Mouse (Mus musculus) limb, embryonic 10.5 days (tissue): Measurements from ENCODE around the gene 5730596B20Rik. TPM values are rescaled to one million over a fixed set of nuclear protein-coding genes. Genes with fewer than 3 reads are reported as not detected.

Source experiments
- DNase-seq: peaks from one replicate; pipeline ENCODE4 v3.0.0-alpha.2; 2017; ENCODE audit warnings: low spot score
- H3K27ac ChIP-seq: fragments of 300-500 bp; sonication (generic); 2 replicates; pipeline ENCODE4 v1.5.1; 2016; ENCODE audit warnings: mild to moderate bottlenecking
- H3K27me3 ChIP-seq: fragments of 300-500 bp; sonication (generic); 2 replicates; pipeline ENCODE4 v1.6.1; 2016; ENCODE audit warnings: low read depth, mild to moderate bottlenecking; ENCODE audit not compliant: poor library complexity, severe bottlenecking
- H3K36me3 ChIP-seq: fragments of 300-500 bp; sonication (generic); 2 replicates; pipeline ENCODE4 v1.6.1; 2016; ENCODE audit warnings: mild to moderate bottlenecking, moderate library complexity
- H3K4me1 ChIP-seq: fragments of 300-500 bp; sonication (generic); 2 replicates; pipeline ENCODE4 v1.6.1; 2016
- H3K4me3 ChIP-seq: fragments of 300-500 bp; sonication (generic); 2 replicates; pipeline ENCODE4 v1.5.1; 2016; ENCODE audit warnings: mild to moderate bottlenecking, moderate library complexity
- H3K9me3 ChIP-seq: fragments of 300-500 bp; sonication (generic); replicated peaks from 2 replicates; pipeline ENCODE4 v1.6.1; 2016; ENCODE audit warnings: mild to moderate bottlenecking
- WGBS: fragments of 180-500 bp; shearing (Covaris S2); methylation state at CpG from one replicate; pipeline ENCODE4 v1.1.7; 2016; 5-methylcytosine and 5-hydroxymethylcytosine counted together
- polyA plus RNA-seq: library from polyadenylated mRNA; unstranded; fragments of >200 nt; fragmentation: Nextera tagmentation; extraction: Ambion mirVana; gene quantifications from 2 replicates; pipeline ENCODE4 v1.2.1, GENCODE M21; 2016

The 5730596B20Rik gene
- polyA plus RNA-seq, 1 experiment from 2014 or later = 1.3 TPM

- peak overlapping the region; percentile 99 for H3K27ac ChIP-seq
- peak; percentile 44 for DNase-seq
These were observed 30.3 kb downstream of the 5730596B20Rik start for GRCm38 (mm10) chr6:52207684-52207976.

GRCm38 (mm10) chr6:52208072-52208867 lies 31.0 kb downstream of the 5730596B20Rik start, which contains the start of gene Hoxa6:
Hoxa6 (minus strand) TSS chr6:52208722.
- Histone ChIP-seq H3K4me3 (peak within 1 kb of the TSS; percentile 90), H3K9me3 (no peaks in the 10 kb centered on the region), H3K27ac (peak within 1 kb of the TSS; percentile 99), H3K4me1 (peaks cover 91% of the 10 kb centered on the region), H3K36me3 (peaks cover 40% of the 10 kb centered on the region), H3K27me3 (peaks cover 44% of the 10 kb centered on the region)
- peak; percentile 83 for DNase-seq
- under 1% methylated on average over 47 of the region's 47 CpGs for WGBS

More at GRCm38 (mm10) chr6:52207684-52207976, 30.3 kb downstream of the 5730596B20Rik start:
- Histone ChIP-seq H3K9me3 (no peaks in the 10 kb centered on the region), H3K4me1 (peaks cover 98% of the 10 kb centered on the region), H3K36me3 (peaks cover 46% of the 10 kb centered on the region), H3K4me3 (peak overlapping the region; percentile 90), H3K27me3 (peaks cover 44% of the 10 kb centered on the region)

- peaks cover 89% of the 10 kb centered on the region for H3K4me1 ChIP-seq
- peak overlapping the region; percentile 90 for H3K4me3 ChIP-seq
- H3K27me3 ChIP-seq = peaks cover 39% of the 10 kb centered on the region
- WGBS = 2% methylated on average over 18 of the region's 18 CpGs
- no peaks in the 10 kb centered on the region for H3K9me3 ChIP-seq
- peaks cover 32% of the 10 kb centered on the region for H3K36me3 ChIP-seq
- H3K27ac ChIP-seq = peak overlapping the region; percentile 99
- DNase-seq = no peak
These were observed 31.8 kb downstream of the 5730596B20Rik start for GRCm38 (mm10) chr6:52208868-52209684.

- Histone ChIP-seq H3K27ac (peak overlapping the region; percentile 99), H3K4me1 (peaks cover 89% of the 10 kb centered on the region), H3K27me3 (peaks cover 44% of the 10 kb centered on the region), H3K4me3 (peak overlapping the region; percentile 90), H3K9me3 (no peaks in the 10 kb centered on the region), H3K36me3 (peaks cover 28% of the 10 kb centered on the region)
- 3% methylated on average over 12 of the region's 12 CpGs for WGBS
- DNase-seq = peak; percentile 55
These were observed 32.4 kb downstream of the 5730596B20Rik start for GRCm38 (mm10) chr6:52209685-52210046.

GRCm38 (mm10) chr6:52211170-52211935 lies 34.1 kb downstream of the 5730596B20Rik start:
- H3K36me3 ChIP-seq = peaks cover 15% of the 10 kb centered on the region; the same call in 1 of the 2 replicates
- H3K4me1 ChIP-seq = peaks cover 89% of the 10 kb centered on the region
- under 1% methylated on average over 37 of the region's 37 CpGs for WGBS
- peak overlapping the region; percentile 99 for H3K27ac ChIP-seq
- H3K9me3 ChIP-seq = no peaks in the 10 kb centered on the region
- H3K4me3 ChIP-seq = peak overlapping the region; percentile 90
- H3K27me3 ChIP-seq = peaks cover 51% of the 10 kb centered on the region
- peak; percentile 89 for DNase-seq

GRCm38 (mm10) chr6:52211961-52212360 lies 34.7 kb downstream of the 5730596B20Rik start:
- H3K4me3 ChIP-seq = peak overlapping the region; percentile 90
- peaks cover 11% of the 10 kb centered on the region; the same call in 1 of the 2 replicates for H3K36me3 ChIP-seq
- H3K4me1 ChIP-seq = peaks cover 87% of the 10 kb centered on the region
- peaks cover 50% of the 10 kb centered on the region for H3K27me3 ChIP-seq
- DNase-seq = peak; percentile 77
- peak overlapping the region; percentile 99 for H3K27ac ChIP-seq
- WGBS = 1% methylated on average over 13 of the region's 13 CpGs
- no peaks in the 10 kb centered on the region for H3K9me3 ChIP-seq

GRCm38 (mm10) chr6:52212556-52213118 lies 35.3 kb downstream of the 5730596B20Rik start:
- Histone ChIP-seq H3K27ac (peak overlapping the region; percentile 99), H3K9me3 (no peaks in the 10 kb centered on the region), H3K4me1 (peaks cover 85% of the 10 kb centered on the region), H3K36me3 (0 out of 2 replicates have a peak, but pooled peaks cover 7% of the 10 kb centered on the region), H3K4me3 (peak overlapping the region; percentile 90), H3K27me3 (peaks cover 45% of the 10 kb centered on the region)
- 1% methylated on average over 22 of the region's 22 CpGs for WGBS
- DNase-seq = peak; percentile 60

- Histone ChIP-seq H3K36me3 (0 out of 2 replicates have a peak, but pooled peaks cover 4% of the 10 kb centered on the region), H3K27me3 (peaks cover 47% of the 10 kb centered on the region), H3K4me3 (peak within 1 kb of the TSS; percentile 90), H3K4me1 (peaks cover 85% of the 10 kb centered on the region), H3K27ac (peak within 1 kb of the TSS; percentile 99), H3K9me3 (no peaks in the 10 kb centered on the region)
- 2% methylated on average over 38 of the region's 38 CpGs for WGBS
- peak; percentile 85 for DNase-seq
These were observed 36.1 kb downstream of the 5730596B20Rik start, which contains the start of the genes Hoxa3 and Gm28308 for GRCm38 (mm10) chr6:52213119-52213986. Hoxa3 (minus strand) TSS chr6:52213336. Gm28308 (minus strand) TSS chr6:52213339.

- Histone ChIP-seq H3K36me3 (0 out of 2 replicates have a peak, but pooled peaks cover 4% of the 10 kb centered on the region), H3K9me3 (no peaks in the 10 kb centered on the region), H3K27ac (peak overlapping the region; percentile 99), H3K27me3 (peaks cover 48% of the 10 kb centered on the region), H3K4me1 (peaks cover 85% of the 10 kb centered on the region), H3K4me3 (peak overlapping the region; percentile 90)
- WGBS = 21% methylated on average over 5 of the region's 5 CpGs
- DNase-seq = peak; percentile 42
These were observed 37.0 kb downstream of the 5730596B20Rik start for GRCm38 (mm10) chr6:52214271-52214670.

- H3K4me1 ChIP-seq = peaks cover 85% of the 10 kb centered on the region
- H3K36me3 ChIP-seq = 0 out of 2 replicates have a peak, but pooled peaks cover 4% of the 10 kb centered on the region
- 23% methylated on average over 3 of the region's 3 CpGs for WGBS
- H3K27ac ChIP-seq = peak overlapping the region; percentile 99
- H3K27me3 ChIP-seq = peaks cover 48% of the 10 kb centered on the region
- H3K4me3 ChIP-seq = peak overlapping the region; percentile 90
- DNase-seq = peak; percentile 53
- no peaks in the 10 kb centered on the region for H3K9me3 ChIP-seq
These were observed 37.8 kb downstream of the 5730596B20Rik start for GRCm38 (mm10) chr6:52215070-52215469.

- H3K4me1 ChIP-seq = peaks cover 83% of the 10 kb centered on the region
- H3K4me3 ChIP-seq = peak overlapping the region; percentile 90
These were observed 38.7 kb downstream of the 5730596B20Rik start for GRCm38 (mm10) chr6:52215771-52216535.

More at GRCm38 (mm10) chr6:52215771-52216535, 38.7 kb downstream of the 5730596B20Rik start:
- WGBS = under 1% methylated on average over 30 of the region's 30 CpGs
- H3K27ac ChIP-seq = peak overlapping the region; percentile 99
- H3K36me3 ChIP-seq = 0 out of 2 replicates have a peak, but pooled peaks cover 4% of the 10 kb centered on the region
- no peaks in the 10 kb centered on the region for H3K9me3 ChIP-seq
- peak; percentile 73 for DNase-seq
- H3K27me3 ChIP-seq = peaks cover 46% of the 10 kb centered on the region
